Mouse (Mus musculus) cerebellum, postnatal 4 days (tissue): ENCODE results near the gene Eml1.

Experiments used
- DNase-seq, 2 experiments: peaks; one replicate each; pipeline ENCODE4 v3.0.0; 2022; ENCODE audit warnings: low spot score in 2 of 2, mixed read lengths in 1 of 2

Eml1 gene

GRCm38 (mm10) chr12:108370596-108371428, at the start of gene Eml1:
TSS of gene Eml1 (plus strand) at chr12:108370957.
- no peak for DNase-seq

GRCm38 (mm10) chr12:108326401-108326800, 44.4 kb upstream of the Eml1 start:
- no peak for DNase-seq

GRCm38 (mm10) chr12:108327889-108328491, 42.8 kb upstream of the Eml1 start:
- peak in 1 of 2 experiments; percentile 68 for DNase-seq

GRCm38 (mm10) chr12:108333056-108333455, 37.7 kb upstream of the Eml1 start:
- peak; percentile 86 to 88 for DNase-seq

GRCm38 (mm10) chr12:108333481-108333882, 37.3 kb upstream of the Eml1 start:
- DNase-seq: no peak

- DNase-seq: peak; percentile 99
Observed at GRCm38 (mm10) chr12:108333895-108334445, 36.8 kb upstream of the Eml1 start, which contains the start of gene Cyp46a1. TSS of gene Cyp46a1 (plus strand) at chr12:108334381.

- peak in 1 of 2 experiments; percentile 41 for DNase-seq
Observed at GRCm38 (mm10) chr12:108334529-108334928, 36.2 kb upstream of the Eml1 start.

- peak in 1 of 2 experiments; percentile 38 for DNase-seq
Observed at GRCm38 (mm10) chr12:108338572-108339190, 32.1 kb upstream of the Eml1 start.

- no peak for DNase-seq
Observed at GRCm38 (mm10) chr12:108348151-108348550, 22.6 kb upstream of the Eml1 start.

GRCm38 (mm10) chr12:108349026-108349425, 21.7 kb upstream of the Eml1 start:
- no peak for DNase-seq

- no peak for DNase-seq
Observed at GRCm38 (mm10) chr12:108350931-108351330, 19.8 kb upstream of the Eml1 start.

- no peak for DNase-seq
Observed at GRCm38 (mm10) chr12:108352371-108353136, 18.2 kb upstream of the Eml1 start.

GRCm38 (mm10) chr12:108354284-108354683, 16.5 kb upstream of the Eml1 start:
- DNase-seq: peak in 1 of 2 experiments; percentile 51

- DNase-seq: no peak
Observed at GRCm38 (mm10) chr12:108355271-108355670, 15.5 kb upstream of the Eml1 start.

- no peak for DNase-seq
Observed at GRCm38 (mm10) chr12:108355986-108356385, 14.8 kb upstream of the Eml1 start.

GRCm38 (mm10) chr12:108363796-108364195, 7.0 kb upstream of the Eml1 start:
- peak; percentile 80 to 93 for DNase-seq

- DNase-seq: peak in 1 of 2 experiments; percentile 57
Observed at GRCm38 (mm10) chr12:108365340-108365739, 5.4 kb upstream of the Eml1 start.

GRCm38 (mm10) chr12:108365868-108366267, 4.9 kb upstream of the Eml1 start:
- no peak for DNase-seq

- DNase-seq: no peak
Observed at GRCm38 (mm10) chr12:108367909-108368308, 2.8 kb upstream of the Eml1 start.

- DNase-seq: no peak
Observed at GRCm38 (mm10) chr12:108368921-108369320, 1.8 kb upstream of the Eml1 start.

- no peak for DNase-seq
Observed at GRCm38 (mm10) chr12:108371429-108371765, 640 bp downstream of the Eml1 start.
